Mouse (Mus musculus) retina, postnatal 7 days (tissue): ENCODE results near the gene Kremen1.

Experiments used
- DNase-seq: peaks from one replicate; pipeline ENCODE4 v3.0.0-alpha.2; 2012; ENCODE audit warnings: low read depth, low spot score

The Kremen1 gene

GRCm38 (mm10) chr11:5261508-5262392, at the start of gene Kremen1:
TSS of gene Kremen1 (minus strand) at chr11:5261558.
- peak; percentile 87 for DNase-seq

GRCm38 (mm10) chr11:5307024-5307905, 45.9 kb upstream of the Kremen1 start:
- DNase-seq = no peak

- DNase-seq = no peak
Observed at GRCm38 (mm10) chr11:5306017-5306416, 44.7 kb upstream of the Kremen1 start.

GRCm38 (mm10) chr11:5304526-5304925, 43.2 kb upstream of the Kremen1 start:
- DNase-seq = no peak

- DNase-seq = no peak
Observed at GRCm38 (mm10) chr11:5298007-5298372, 36.6 kb upstream of the Kremen1 start.

GRCm38 (mm10) chr11:5297148-5298006, 36.0 kb upstream of the Kremen1 start:
- DNase-seq = no peak

GRCm38 (mm10) chr11:5296576-5297115, 35.3 kb upstream of the Kremen1 start:
- DNase-seq = no peak

- DNase-seq = no peak
Observed at GRCm38 (mm10) chr11:5294805-5295204, 33.4 kb upstream of the Kremen1 start.

- peak; percentile 50 for DNase-seq
Observed at GRCm38 (mm10) chr11:5290691-5291090, 29.3 kb upstream of the Kremen1 start.

GRCm38 (mm10) chr11:5289826-5290580, 28.6 kb upstream of the Kremen1 start:
- DNase-seq = no peak

GRCm38 (mm10) chr11:5283987-5284386, 22.6 kb upstream of the Kremen1 start:
- DNase-seq = no peak

- no peak for DNase-seq
Observed at GRCm38 (mm10) chr11:5280932-5281331, 19.6 kb upstream of the Kremen1 start.

GRCm38 (mm10) chr11:5278463-5278862, 17.1 kb upstream of the Kremen1 start:
- no peak for DNase-seq

GRCm38 (mm10) chr11:5277307-5277971, 16.1 kb upstream of the Kremen1 start:
- no peak for DNase-seq

GRCm38 (mm10) chr11:5275216-5275615, 13.9 kb upstream of the Kremen1 start:
- no peak for DNase-seq

- no peak for DNase-seq
Observed at GRCm38 (mm10) chr11:5272536-5273234, 11.3 kb upstream of the Kremen1 start.

GRCm38 (mm10) chr11:5272066-5272360, 10.7 kb upstream of the Kremen1 start:
- DNase-seq = no peak

- DNase-seq = no peak
Observed at GRCm38 (mm10) chr11:5271274-5272065, 10.1 kb upstream of the Kremen1 start.
